Mouse (Mus musculus) limb, embryonic 15.5 days (tissue): ENCODE measurements around the gene Mbip. TPM values are rescaled to one million over a fixed set of nuclear protein-coding genes. Genes with fewer than 3 reads are reported as not detected.

Experiments used
- ATAC-seq: fragments of 200-750 bp; cut with Nextera tagmentation; 2 replicates; pipeline ENCODE4 v1.8.0; 2017; ENCODE audit warnings: low read depth, moderate TSS enrichment; ENCODE audit not compliant: insufficient number of reproducible peaks, low FRiP score, low TSS enrichment
- H3K27ac ChIP-seq: fragments of 300-500 bp; sonication (generic); 2 replicates; pipeline ENCODE4 v1.5.1; 2015; ENCODE audit warnings: moderate library complexity, mild to moderate bottlenecking, inconsistent platforms
- H3K27me3 ChIP-seq: fragments of 300-500 bp; sonication (generic); 2 replicates; pipeline ENCODE4 v1.6.1; 2015; ENCODE audit warnings: inconsistent platforms
- H3K36me3 ChIP-seq: fragments of 300-500 bp; sonication (generic); 2 replicates; pipeline ENCODE4 v1.6.1; 2015; ENCODE audit warnings: inconsistent platforms
- H3K4me1 ChIP-seq: fragments of 300-500 bp; sonication (generic); 2 replicates; pipeline ENCODE4 v1.6.1; 2015; ENCODE audit warnings: inconsistent platforms
- H3K4me2 ChIP-seq: fragments of 300-500 bp; sonication (generic); 2 replicates; pipeline ENCODE4 v1.6.1; 2015; ENCODE audit warnings: mild to moderate bottlenecking, inconsistent platforms
- H3K4me3 ChIP-seq: fragments of 300-500 bp; sonication (generic); 2 replicates; pipeline ENCODE4 v1.5.1; 2015; ENCODE audit warnings: mild to moderate bottlenecking, inconsistent platforms
- H3K9ac ChIP-seq: fragments of 300-500 bp; sonication (generic); 2 replicates; pipeline ENCODE4 v1.6.1; 2015; ENCODE audit warnings: inconsistent platforms
- H3K9me3 ChIP-seq: fragments of 300-500 bp; sonication (generic); 2 replicates; pipeline ENCODE4 v1.6.1; 2016; ENCODE audit warnings: inconsistent platforms
- WGBS: fragments of 180-500 bp; shearing (Covaris S2); methylation state at CpG from one replicate; pipeline ENCODE4 v1.1.7; 2015; 5-methylcytosine and 5-hydroxymethylcytosine counted together
- polyA plus RNA-seq: library from polyadenylated mRNA; unstranded; fragments of >200 nt; fragmentation: Nextera tagmentation; extraction: Ambion mirVana; gene quantifications from 2 replicates; pipeline ENCODE4 v1.2.1, GENCODE M21; 2015

Mbip gene
- polyA plus RNA-seq, 1 experiment from 2014 or later, result 37.5 TPM

- Histone ChIP-seq H3K36me3 (no peaks in the 10 kb centered on the region), H3K4me3 (no peak overlapping the region), H3K9ac (no peak overlapping the region), H3K4me1 (no peaks in the 10 kb centered on the region), H3K9me3 (no peaks in the 10 kb centered on the region), H3K4me2 (no peak overlapping the region), H3K27ac (no peak overlapping the region), H3K27me3 (no peaks in the 10 kb centered on the region)
- no peak for ATAC-seq
- WGBS, result 73% methylated on average over 2 of the region's 2 CpGs
Observed at GRCm38 (mm10) chr12:56284210-56284609, 61.5 kb downstream of the Mbip start.

DNA sequence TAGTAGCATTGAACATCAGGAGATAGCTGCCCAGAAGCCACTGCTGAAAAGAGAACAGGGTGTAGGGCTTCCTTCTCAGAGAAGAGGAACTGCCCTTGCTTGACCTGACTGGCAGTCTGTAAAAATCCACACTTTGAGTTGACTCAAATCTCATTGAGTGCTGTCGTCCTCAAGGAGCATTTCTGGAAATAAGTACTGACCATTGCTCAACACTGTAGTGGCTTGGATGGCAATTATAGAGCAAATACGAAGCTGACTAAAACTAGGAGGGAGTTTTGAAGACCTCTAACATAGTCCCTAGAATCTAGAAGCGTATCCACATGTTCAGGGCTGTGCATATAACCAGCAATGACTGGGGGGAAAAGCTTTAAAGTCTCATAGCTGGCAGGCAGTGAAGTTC is 64.0 kb downstream of the Mbip start:
- H3K9ac ChIP-seq, result no peak overlapping the region
- ATAC-seq, result no peak
- WGBS, result 82% methylated on average over 3 of the region's 3 CpGs
- no peaks in the 10 kb centered on the region for H3K4me1 ChIP-seq
- H3K27ac ChIP-seq, result no peak overlapping the region
- H3K27me3 ChIP-seq, result no peaks in the 10 kb centered on the region
- H3K36me3 ChIP-seq, result no peaks in the 10 kb centered on the region
- no peak overlapping the region for H3K4me2 ChIP-seq
- H3K9me3 ChIP-seq, result no peaks in the 10 kb centered on the region
- no peak overlapping the region for H3K4me3 ChIP-seq

Other genes with a start within 250 kb of the Mbip start
- not detected in 2 replicates for gene Nkx2-1, start 191.0 kb upstream of the Mbip start, polyA plus RNA-seq